Mouse (Mus musculus): ENCODE measurements around the gene Ankrd63. TPM values are rescaled to one million over a fixed set of nuclear protein-coding genes. Genes with fewer than 3 reads are reported as not detected.

Gene Ankrd63
- total and polyA plus RNA-seq, 3 experiments = 0.08 to 0.53 TPM; not detected in 1

- H3K4me1 ChIP-seq (ENCODE audit: control insufficient read depth in 1 of 2, insufficient read depth in 2 of 2, low read length in 2 of 2) = 0 out of 4 replicates have a peak, but pooled peaks cover 0 to 4% of the 10 kb centered on the region in 2 experiments
These were observed 24.2 kb downstream of the Ankrd63 start for GRCm38 (mm10) chr2:118679577-118679976.

GRCm38 (mm10) chr2:118677817-118678216 is 25.9 kb downstream of the Ankrd63 start:
- H3K79me2 ChIP-seq (ENCODE audit: control insufficient read depth, insufficient read depth, low read length, poor library complexity) = no peaks in the 10 kb centered on the region
- peaks cover 0 to 5% of the 10 kb centered on the region in 2 experiments; a peak in 1 of 4 replicates for H3K36me3 ChIP-seq (ENCODE audit: control insufficient read depth in 1 of 2, insufficient read depth in 2 of 2, low read length in 2 of 2)
- no peak overlapping the region for H3K9ac ChIP-seq (ENCODE audit: control insufficient read depth, low read depth, low read length, poor library complexity, severe bottlenecking)
- H3K27ac ChIP-seq (ENCODE audit: control insufficient read depth, low read depth, low read length) = no peak overlapping the region
- H3K27me3 ChIP-seq (ENCODE audit: control insufficient read depth in 1 of 2, insufficient read depth in 2 of 2, low read length in 2 of 2) = no peaks in the 10 kb centered on the region
- no peak overlapping the region for H3K4me3 ChIP-seq (ENCODE audit: control insufficient read depth in 1 of 2, insufficient read depth in 1 of 2, low read depth in 2 of 2, low read length in 2 of 2)
- H3K9me3 ChIP-seq (replicated peaks; ENCODE audit: insufficient read depth, low read length) = no peaks in the 10 kb centered on the region
- no peak for DNase-seq (ENCODE audit: low read depth, low spot score)
- H3K4me1 ChIP-seq (ENCODE audit: control insufficient read depth in 1 of 2, insufficient read depth in 2 of 2, low read length in 2 of 2) = 0 out of 4 replicates have a peak, but pooled peaks cover 0 to 4% of the 10 kb centered on the region in 2 experiments
- TF ChIP-seq MAFK (IDR thresholded peaks at IDR 0.05; ENCODE audit: borderline replicate concordance, low read depth, low read length) (no peak), CTCF (IDR thresholded peaks at IDR 0.05 in 2 of 3, conservative IDR thresholded peaks at IDR 0.05 in 1 of 3; ENCODE audit: control insufficient read depth in 1 of 3, insufficient read depth in 1 of 3, low read depth in 2 of 3, low read length in 3 of 3, poor library complexity in 1 of 3, severe bottlenecking in 1 of 3) (no peak), E2F4 (IDR thresholded peaks at IDR 0.05; ENCODE audit: borderline replicate concordance, low read depth, low read length) (no peak), USF1 (IDR thresholded peaks at IDR 0.05; ENCODE audit: low read depth, low read length) (no peak), USF2 (IDR thresholded peaks at IDR 0.05; ENCODE audit: borderline replicate concordance in 1 of 2, insufficient read depth in 1 of 2, low read depth in 1 of 2, low read length in 2 of 2) (no peak), KAT2A (conservative IDR thresholded peaks at IDR 0.05; ENCODE audit: low read depth, low read length) (no peak), RAD21 (IDR thresholded peaks at IDR 0.05; ENCODE audit: low read depth, low read length) (no peak), POLR2AphosphoS5 (IDR thresholded peaks at IDR 0.05; ENCODE audit: borderline replicate concordance, low read depth, low read length) (no peak), MYC (IDR thresholded peaks at IDR 0.05; ENCODE audit: low read depth, low read length) (no peak), CHD1 (IDR thresholded peaks at IDR 0.05; ENCODE audit: low read depth, low read length) (no peak), MYB (IDR thresholded peaks at IDR 0.05; ENCODE audit: low read depth, low read length) (no peak), NRF1 (IDR thresholded peaks at IDR 0.05; ENCODE audit: insufficient read depth, low read depth, low read length, poor library complexity, severe bottlenecking) (no peak), NELFE (IDR thresholded peaks at IDR 0.05; ENCODE audit: low read depth, low read length) (no peak), MAX (IDR thresholded peaks at IDR 0.05; ENCODE audit: low read length) (no peak), RCOR1 (IDR thresholded peaks at IDR 0.05; ENCODE audit: low read depth, low read length) (no peak), UBTF (IDR thresholded peaks at IDR 0.05; ENCODE audit: borderline replicate concordance, insufficient read depth, low read depth, low read length) (no peak), ZNF384 (IDR thresholded peaks at IDR 0.05; ENCODE audit: low read depth, low read length) (no peak), TCF12 (IDR thresholded peaks at IDR 0.05; ENCODE audit: low read depth, low read length) (no peak), GABPA (IDR thresholded peaks at IDR 0.05; ENCODE audit: low read depth, low read length) (no peak), ZC3H11A (IDR thresholded peaks at IDR 0.05; ENCODE audit: low read depth, low read length) (no peak)

More at GRCm38 (mm10) chr2:118679577-118679976, 24.2 kb downstream of the Ankrd63 start:
- Histone ChIP-seq H3K79me2 (ENCODE audit: control insufficient read depth, insufficient read depth, low read length, poor library complexity) (no peaks in the 10 kb centered on the region), H3K36me3 (ENCODE audit: control insufficient read depth in 1 of 2, insufficient read depth in 2 of 2, low read length in 2 of 2) (peaks cover 0 to 5% of the 10 kb centered on the region in 2 experiments; a peak in 1 of 4 replicates), H3K4me3 (ENCODE audit: control insufficient read depth in 1 of 2, insufficient read depth in 1 of 2, low read depth in 2 of 2, low read length in 2 of 2) (no peak overlapping the region), H3K27me3 (ENCODE audit: control insufficient read depth in 1 of 2, insufficient read depth in 2 of 2, low read length in 2 of 2) (no peaks in the 10 kb centered on the region), H3K9ac (ENCODE audit: control insufficient read depth, low read depth, low read length, poor library complexity, severe bottlenecking) (no peak overlapping the region), H3K27ac (ENCODE audit: control insufficient read depth, low read depth, low read length) (no peak overlapping the region), H3K9me3 (replicated peaks; ENCODE audit: insufficient read depth, low read length) (no peaks in the 10 kb centered on the region)
- DNase-seq (ENCODE audit: low read depth, low spot score) = no peak
- TF ChIP-seq TCF12 (IDR thresholded peaks at IDR 0.05; ENCODE audit: low read depth, low read length) (no peak), RCOR1 (IDR thresholded peaks at IDR 0.05; ENCODE audit: low read depth, low read length) (no peak), UBTF (IDR thresholded peaks at IDR 0.05; ENCODE audit: borderline replicate concordance, insufficient read depth, low read depth, low read length) (no peak), MYB (IDR thresholded peaks at IDR 0.05; ENCODE audit: low read depth, low read length) (no peak), ZMIZ1 (IDR thresholded peaks at IDR 0.05; ENCODE audit: low read depth, low read length) (no peak), SIN3A (IDR thresholded peaks at IDR 0.05; ENCODE audit: low read length) (no peak), RAD21 (IDR thresholded peaks at IDR 0.05; ENCODE audit: low read depth, low read length) (no peak), NELFE (IDR thresholded peaks at IDR 0.05; ENCODE audit: low read depth, low read length) (no peak), USF2 (IDR thresholded peaks at IDR 0.05; ENCODE audit: borderline replicate concordance in 1 of 2, insufficient read depth in 1 of 2, low read depth in 1 of 2, low read length in 2 of 2) (no peak), GATA1 (IDR thresholded peaks at IDR 0.05; ENCODE audit: low read depth, low read length) (no peak), EP300 (IDR thresholded peaks at IDR 0.05; ENCODE audit: low read depth in 1 of 2, low read length in 2 of 2) (no peak)
